Mouse (Mus musculus) kidney, embryonic 14.5 days (tissue): ENCODE data around the gene Hc. TPM values are rescaled to one million over a fixed set of nuclear protein-coding genes. Genes with fewer than 3 reads are reported as not detected.

ENCODE experiments used
- ATAC-seq: fragments of 200-750 bp; cut with Nextera tagmentation; 2 replicates; pipeline ENCODE4 v1.8.0; 2017; ENCODE audit warnings: moderate number of reproducible peaks, mild to moderate bottlenecking, moderate TSS enrichment, moderate library complexity; ENCODE audit not compliant: low FRiP score, low TSS enrichment
- H3K27ac ChIP-seq: fragments of 300-500 bp; sonication (generic); 2 replicates; pipeline ENCODE4 v1.5.1; 2014; ENCODE audit warnings: low read depth, mild to moderate bottlenecking, low read length, moderate library complexity, mixed read lengths
- H3K27me3 ChIP-seq: fragments of 300-500 bp; sonication (generic); 2 replicates; pipeline ENCODE4 v1.6.1; 2014; ENCODE audit warnings: mild to moderate bottlenecking, low read length; ENCODE audit not compliant: control insufficient read depth, insufficient read depth
- H3K36me3 ChIP-seq: fragments of 300-500 bp; sonication (generic); 2 replicates; pipeline ENCODE4 v1.6.1; 2014; ENCODE audit warnings: low read length, mixed read lengths; ENCODE audit not compliant: control insufficient read depth, insufficient read depth
- H3K4me1 ChIP-seq: fragments of 300-500 bp; sonication (generic); 2 replicates; pipeline ENCODE4 v1.6.1; 2014; ENCODE audit warnings: low read length, mixed read lengths; ENCODE audit not compliant: control insufficient read depth, insufficient read depth
- H3K4me2 ChIP-seq: fragments of 300-500 bp; sonication (generic); replicated peaks from 2 replicates; pipeline ENCODE4 v1.6.1; 2014; ENCODE audit warnings: low read depth, mild to moderate bottlenecking, low read length
- H3K4me3 ChIP-seq: fragments of 300-500 bp; sonication (generic); 2 replicates; pipeline ENCODE4 v1.5.1; 2014; ENCODE audit warnings: mild to moderate bottlenecking, low read length
- H3K9ac ChIP-seq: fragments of 300-500 bp; sonication (generic); 2 replicates; pipeline ENCODE4 v1.6.1; 2014; ENCODE audit warnings: low read depth, mild to moderate bottlenecking, low read length, moderate library complexity
- H3K9me3 ChIP-seq: fragments of 300-500 bp; sonication (generic); 2 replicates; pipeline ENCODE4 v1.6.1; 2016; ENCODE audit warnings: low read length; ENCODE audit not compliant: control insufficient read depth
- WGBS: fragments of 180-500 bp; shearing (Covaris S2); extraction: QIAGEN DNeasy Blood & Tissue Kit; methylation state at CpG from one replicate; pipeline ENCODE4 v1.1.7; 2014; 5-methylcytosine and 5-hydroxymethylcytosine counted together
- polyA plus RNA-seq: library from polyadenylated mRNA; unstranded; fragments of >200 nt; fragmentation: Nextera tagmentation; extraction: Ambion mirVana; gene quantifications from 2 replicates; pipeline ENCODE4 v1.2.1, GENCODE M21; 2014

The Hc gene
- polyA plus RNA-seq, 1 experiment from 2014 or later, result 0.43 TPM

- WGBS, result 82% methylated on average over 7 of the region's 7 CpGs
- Histone ChIP-seq H3K36me3 (no peaks in the 10 kb centered on the region), H3K27ac (no peak overlapping the region), H3K27me3 (no peaks in the 10 kb centered on the region), H3K9me3 (no peaks in the 10 kb centered on the region), H3K4me1 (peaks cover 7% of the 10 kb centered on the region; the same call in 1 of the 2 replicates), H3K9ac (no peak overlapping the region), H3K4me2 (no peak overlapping the region), H3K4me3 (no peak overlapping the region)
- ATAC-seq, result no peak
These were observed 103.2 kb downstream of the Hc start for GRCm38 (mm10) chr2:34958036-34958435.

DNA sequence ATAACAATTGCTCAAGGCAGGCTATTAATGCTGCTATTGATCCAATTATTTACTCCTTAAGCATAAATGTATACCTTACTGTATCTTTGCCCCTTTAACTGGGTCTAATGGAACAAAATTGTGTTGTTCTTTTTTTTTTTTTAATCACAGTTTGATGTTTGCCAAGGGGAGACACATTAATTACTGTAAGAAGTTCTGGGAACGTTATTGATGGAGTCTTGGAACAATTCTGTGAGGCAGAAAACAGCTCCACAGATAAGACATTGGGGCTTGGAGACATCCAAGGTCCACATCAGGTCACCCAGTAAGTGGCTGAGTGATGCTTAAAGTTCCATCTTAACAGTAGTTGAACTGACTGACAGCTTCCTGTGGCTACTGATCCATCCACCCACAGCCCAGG lies 103.8 kb downstream of the Hc start:
- no peaks in the 10 kb centered on the region for H3K27me3 ChIP-seq
- no peaks in the 10 kb centered on the region for H3K9me3 ChIP-seq
- H3K4me2 ChIP-seq, result no peak overlapping the region
- H3K27ac ChIP-seq, result no peak overlapping the region
- no peak overlapping the region for H3K9ac ChIP-seq
- ATAC-seq, result no peak
- H3K4me1 ChIP-seq, result peaks cover 6% of the 10 kb centered on the region; the same call in 1 of the 2 replicates
- H3K36me3 ChIP-seq, result no peaks in the 10 kb centered on the region
- WGBS, result 70% methylated on average over 1 of the region's 1 CpGs
- no peak overlapping the region for H3K4me3 ChIP-seq

DNA sequence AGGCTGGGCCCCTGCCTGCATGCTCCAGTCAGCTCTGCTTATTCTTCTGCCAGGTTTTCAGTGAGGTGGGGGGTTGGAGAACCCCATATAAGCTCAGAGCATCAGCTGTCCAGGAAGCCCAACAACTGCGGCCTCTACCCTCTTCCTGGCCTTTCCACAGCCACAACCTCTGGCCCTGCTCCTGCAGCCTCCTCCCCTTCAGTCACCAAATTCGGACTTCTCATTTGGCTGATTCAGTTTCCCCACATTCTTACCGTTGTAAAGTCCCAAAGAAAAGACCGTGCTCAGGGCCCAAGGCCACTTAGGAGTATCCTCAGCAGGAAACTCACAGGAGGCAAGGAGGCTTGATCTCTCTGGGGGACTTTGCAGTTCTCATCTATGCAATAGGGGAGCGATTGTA lies 104.3 kb downstream of the Hc start:
- H3K4me2 ChIP-seq, result no peak overlapping the region
- H3K27ac ChIP-seq, result no peak overlapping the region
- WGBS, result 65% methylated on average over 5 of the region's 5 CpGs
- H3K4me1 ChIP-seq, result peaks cover 6% of the 10 kb centered on the region; the same call in 1 of the 2 replicates
- H3K27me3 ChIP-seq, result no peaks in the 10 kb centered on the region
- H3K9ac ChIP-seq, result no peak overlapping the region
- no peaks in the 10 kb centered on the region for H3K36me3 ChIP-seq
- no peaks in the 10 kb centered on the region for H3K9me3 ChIP-seq
- H3K4me3 ChIP-seq, result no peak overlapping the region
- ATAC-seq, result no peak

- H3K4me1 ChIP-seq, result no peaks in the 10 kb centered on the region
- H3K4me3 ChIP-seq, result no peak overlapping the region
- H3K36me3 ChIP-seq, result no peaks in the 10 kb centered on the region
- no peak for ATAC-seq
- H3K9me3 ChIP-seq, result no peaks in the 10 kb centered on the region
- no peak overlapping the region for H3K27ac ChIP-seq
- H3K9ac ChIP-seq, result no peak overlapping the region
- no peak overlapping the region for H3K4me2 ChIP-seq
- H3K27me3 ChIP-seq, result no peaks in the 10 kb centered on the region
These were observed 106.9 kb downstream of the Hc start for GRCm38 (mm10) chr2:34954344-34954743.

- Histone ChIP-seq H3K36me3 (no peaks in the 10 kb centered on the region), H3K27ac (no peak overlapping the region), H3K27me3 (no peaks in the 10 kb centered on the region), H3K4me3 (no peak overlapping the region), H3K9ac (no peak overlapping the region), H3K9me3 (no peaks in the 10 kb centered on the region), H3K4me1 (no peaks in the 10 kb centered on the region), H3K4me2 (no peak overlapping the region)
- WGBS, result 83% methylated on average over 2 of the region's 2 CpGs
- no peak for ATAC-seq
These were observed 107.6 kb downstream of the Hc start for GRCm38 (mm10) chr2:34953547-34954116.

- Histone ChIP-seq H3K9me3 (no peaks in the 10 kb centered on the region), H3K27ac (no peak overlapping the region), H3K4me1 (no peaks in the 10 kb centered on the region), H3K4me2 (no peak overlapping the region), H3K36me3 (no peaks in the 10 kb centered on the region), H3K9ac (no peak overlapping the region), H3K4me3 (no peak overlapping the region), H3K27me3 (no peaks in the 10 kb centered on the region)
- WGBS, result 74% methylated on average over 4 of the region's 4 CpGs
- no peak for ATAC-seq
These were observed 108.2 kb downstream of the Hc start for GRCm38 (mm10) chr2:34953018-34953417.

- Histone ChIP-seq H3K4me2 (no peak overlapping the region), H3K4me1 (no peaks in the 10 kb centered on the region), H3K27ac (no peak overlapping the region), H3K9me3 (no peaks in the 10 kb centered on the region), H3K4me3 (no peak overlapping the region), H3K27me3 (no peaks in the 10 kb centered on the region), H3K36me3 (no peaks in the 10 kb centered on the region), H3K9ac (no peak overlapping the region)
- no peak for ATAC-seq
These were observed 109.8 kb downstream of the Hc start for GRCm38 (mm10) chr2:34951469-34951868.

GRCm38 (mm10) chr2:34948622-34949021 lies 112.6 kb downstream of the Hc start:
- no peak overlapping the region for H3K27ac ChIP-seq
- ATAC-seq, result no peak
- no peak overlapping the region for H3K4me2 ChIP-seq
- no peaks in the 10 kb centered on the region for H3K9me3 ChIP-seq
- no peaks in the 10 kb centered on the region for H3K27me3 ChIP-seq
- H3K4me3 ChIP-seq, result no peak overlapping the region
- H3K9ac ChIP-seq, result no peak overlapping the region
- H3K36me3 ChIP-seq, result no peaks in the 10 kb centered on the region
- H3K4me1 ChIP-seq, result no peaks in the 10 kb centered on the region
- WGBS, result 21% methylated on average over 2 of the region's 2 CpGs

GRCm38 (mm10) chr2:34946046-34946445 lies 115.2 kb downstream of the Hc start:
- 64% methylated on average over 4 of the region's 4 CpGs for WGBS
- Histone ChIP-seq H3K9ac (no peak overlapping the region), H3K27ac (no peak overlapping the region), H3K9me3 (no peaks in the 10 kb centered on the region), H3K27me3 (no peaks in the 10 kb centered on the region), H3K4me2 (no peak overlapping the region), H3K4me1 (no peaks in the 10 kb centered on the region), H3K4me3 (no peak overlapping the region), H3K36me3 (no peaks in the 10 kb centered on the region)
- ATAC-seq, result no peak
